Mouse (Mus musculus) liver, embryonic 13.5 days (tissue): Measurements from ENCODE around the gene Hist1h4f. TPM values are rescaled to one million over a fixed set of nuclear protein-coding genes. Genes with fewer than 3 reads are reported as not detected.
"Not testable (repeated sequence)": the region's sequence is repeated elsewhere in the genome, so short reads cannot be mapped to it uniquely, and the experiment has no call there.

ENCODE experiments used
- ATAC-seq: fragments of 200-750 bp; cut with Nextera tagmentation; 2 replicates; pipeline ENCODE4 v1.8.0; 2017; ENCODE audit warnings: low read depth, mild to moderate bottlenecking, moderate number of reproducible peaks, moderate library complexity
- DNase-seq: peaks from one replicate; pipeline ENCODE4 v3.0.0; 2022
- H3K27ac ChIP-seq: fragments of 300-500 bp; sonication (generic); 2 replicates; pipeline ENCODE4 v1.5.1; 2015; ENCODE audit warnings: moderate library complexity, mild to moderate bottlenecking, inconsistent platforms
- H3K27me3 ChIP-seq: fragments of 300-500 bp; sonication (generic); 2 replicates; pipeline ENCODE4 v1.6.1; 2015; ENCODE audit warnings: mild to moderate bottlenecking, inconsistent platforms
- H3K36me3 ChIP-seq: fragments of 300-500 bp; sonication (generic); 2 replicates; pipeline ENCODE4 v1.6.1; 2015; ENCODE audit warnings: mild to moderate bottlenecking, inconsistent platforms
- H3K4me1 ChIP-seq: fragments of 300-500 bp; sonication (generic); replicated peaks from 2 replicates; pipeline ENCODE4 v1.6.1; 2015; ENCODE audit warnings: inconsistent platforms
- H3K4me2 ChIP-seq: fragments of 300-500 bp; sonication (generic); 2 replicates; pipeline ENCODE4 v1.6.1; 2015; ENCODE audit warnings: inconsistent platforms, mild to moderate bottlenecking, moderate library complexity
- H3K4me3 ChIP-seq: fragments of 300-500 bp; sonication (generic); replicated peaks from 2 replicates; pipeline ENCODE4 v1.5.1; 2015; ENCODE audit warnings: mild to moderate bottlenecking, inconsistent platforms
- H3K9ac ChIP-seq: fragments of 300-500 bp; sonication (generic); 2 replicates; pipeline ENCODE4 v1.6.1; 2015; ENCODE audit warnings: mild to moderate bottlenecking, inconsistent platforms
- H3K9me3 ChIP-seq: fragments of 300-500 bp; sonication (generic); replicated peaks from 2 replicates; pipeline ENCODE4 v1.6.1; 2016; ENCODE audit warnings: inconsistent platforms
- WGBS: fragments of 180-500 bp; shearing (Covaris S2); methylation state at CpG from one replicate; pipeline ENCODE4 v1.1.7; 2015; ENCODE audit not compliant: insufficient replicate concordance; 5-methylcytosine and 5-hydroxymethylcytosine counted together
- polyA plus RNA-seq: library from polyadenylated mRNA; unstranded; fragments of >200 nt; fragmentation: Nextera tagmentation; extraction: Ambion mirVana; gene quantifications from 2 replicates; pipeline ENCODE4 v1.2.1, GENCODE M21; 2015

Gene Hist1h4f
- polyA plus RNA-seq, 1 experiment from 2014 or later: 4.2 TPM

DNA sequence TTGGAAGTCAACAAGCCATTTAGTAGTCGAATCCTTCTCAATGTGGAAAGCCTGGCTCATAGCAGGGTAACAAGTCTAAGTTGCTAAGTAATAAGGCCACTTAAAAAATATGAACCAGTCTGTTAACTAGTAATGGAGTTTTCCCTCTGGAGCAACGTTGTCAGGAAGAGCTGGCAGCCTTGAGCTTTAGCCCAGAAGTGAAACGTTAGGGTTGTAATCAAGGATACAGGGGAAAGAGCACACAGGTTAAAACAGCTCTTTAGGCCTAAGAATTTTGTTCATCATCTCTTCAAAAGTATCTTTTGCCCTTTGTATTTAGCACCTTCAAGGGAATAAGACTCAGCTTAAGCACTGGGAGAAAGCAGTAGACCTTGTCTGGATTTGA, 695 bp downstream of the Hist1h4f start:
- H3K4me1 ChIP-seq: peaks cover 57% of the 10 kb centered on the region
- ATAC-seq (peak; percentile 0), DNase-seq (no peak)
- no peaks in the 10 kb centered on the region for H3K27me3 ChIP-seq
- peak overlapping the region; percentile 98 for H3K27ac ChIP-seq
- H3K9ac ChIP-seq: peak overlapping the region; percentile 81
- H3K9me3 ChIP-seq: no peaks in the 10 kb centered on the region
- under 1% methylated on average over 3 of the region's 3 CpGs for WGBS
- H3K4me3 ChIP-seq: peak overlapping the region; percentile 58
- H3K4me2 ChIP-seq: peak overlapping the region; percentile 71
- no peaks in the 10 kb centered on the region for H3K36me3 ChIP-seq

DNA sequence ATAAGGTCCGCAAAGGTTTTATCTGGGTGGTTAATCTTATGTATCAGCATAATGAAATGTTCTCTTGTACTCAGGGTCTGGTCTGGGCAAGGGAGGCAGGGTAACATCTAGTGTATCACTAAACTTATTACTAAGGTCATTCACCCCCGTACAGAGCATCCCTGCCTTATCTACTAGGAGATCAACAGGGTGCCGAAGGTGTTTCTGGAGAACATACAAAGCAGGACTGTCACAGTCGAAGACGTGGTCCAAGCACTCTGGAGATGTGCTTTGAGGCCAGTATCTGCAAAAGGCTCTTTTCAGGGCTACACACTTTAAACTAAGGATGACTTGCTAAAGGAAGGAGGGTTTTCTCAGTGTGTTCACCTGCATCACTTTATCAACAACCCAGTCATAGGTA, 4.8 kb downstream of the Hist1h4f start:
- Histone ChIP-seq H3K27ac (peak overlapping the region; percentile 89), H3K9ac (peak overlapping the region; percentile 48; the same call in 1 of the 2 replicates)

DNA sequence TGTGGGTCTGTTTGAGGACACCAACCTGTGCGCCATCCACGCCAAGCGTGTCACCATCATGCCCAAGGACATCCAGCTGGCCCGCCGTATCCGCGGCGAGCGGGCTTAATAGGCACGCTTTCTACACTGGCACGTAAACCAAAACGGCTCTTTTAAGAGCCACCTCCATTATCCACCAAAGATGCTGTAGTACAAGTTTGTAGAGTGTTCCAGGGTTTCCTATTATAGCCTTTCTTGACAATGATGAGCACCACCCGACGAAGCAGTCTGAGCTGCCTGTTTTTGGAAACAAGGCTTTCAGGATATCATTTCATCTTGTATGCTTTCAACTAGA, 6.7 kb downstream of the Hist1h4f start:
- H3K4me2 ChIP-seq: peak overlapping the region; percentile 72
- H3K4me1 ChIP-seq: peaks cover 34% of the 10 kb centered on the region
- ATAC-seq: peak; percentile 8
- H3K4me3 ChIP-seq: peak overlapping the region; percentile 56
- not testable (repeated sequence) for H3K9me3 ChIP-seq, H3K27me3 ChIP-seq, H3K36me3 ChIP-seq, DNase-seq
- peak overlapping the region; percentile 97 for H3K27ac ChIP-seq
- peak overlapping the region; percentile 75 for H3K9ac ChIP-seq
- whole genome bisulfite sequencing: 0% methylated on average over 13 of the region's 14 CpGs

More for the DNA sequence above, 4.8 kb downstream of the Hist1h4f start:
- Histone ChIP-seq H3K4me2 (peak overlapping the region; percentile 35; the same call in 1 of the 2 replicates), H3K36me3 (no peaks in the 10 kb centered on the region), H3K4me1 (peaks cover 33% of the 10 kb centered on the region), H3K27me3 (no peaks in the 10 kb centered on the region), H3K9me3 (no peaks in the 10 kb centered on the region), H3K4me3 (no peak overlapping the region)
- ATAC-seq (no peak), DNase-seq (no peak)
- 65% methylated on average over 5 of the region's 5 CpGs for WGBS

DNA sequence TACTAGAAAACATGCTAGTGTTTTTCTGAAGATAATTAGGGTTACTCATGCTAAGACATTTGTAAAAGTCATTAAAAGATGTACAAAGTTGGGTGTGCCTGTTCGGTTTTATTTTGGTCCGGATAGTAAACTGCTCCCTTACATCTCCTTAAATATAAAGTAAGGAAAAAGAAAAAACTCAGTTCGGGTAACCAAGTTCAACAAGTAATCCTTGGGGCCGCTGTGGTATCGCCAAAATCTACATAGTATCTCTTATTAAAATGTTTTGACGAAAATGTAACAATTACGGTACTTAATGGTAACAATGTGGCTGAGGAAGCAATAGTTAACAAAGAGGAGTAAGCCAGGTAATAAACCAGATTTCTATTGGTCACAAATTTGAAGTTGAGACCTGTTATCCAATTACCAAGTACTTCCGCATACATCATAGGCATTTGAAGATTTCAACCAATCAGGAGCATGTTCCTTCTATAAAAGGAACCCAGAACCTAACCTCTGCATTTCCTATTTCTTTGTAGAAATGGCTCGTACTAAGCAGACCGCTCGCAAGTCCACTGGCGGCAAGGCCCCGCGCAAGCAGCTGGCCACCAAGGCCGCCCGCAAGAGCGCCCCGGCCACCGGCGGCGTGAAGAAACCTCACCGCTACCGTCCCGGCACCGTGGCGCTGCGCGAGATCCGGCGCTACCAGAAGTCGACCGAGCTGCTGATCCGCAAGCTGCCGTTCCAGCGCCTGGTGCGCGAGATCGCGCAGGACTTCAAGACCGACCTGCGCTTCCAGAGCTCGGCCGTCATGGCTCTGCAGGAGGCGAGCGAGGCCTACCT, 7.3 kb downstream of the Hist1h4f start, which contains the start of gene Hist1h3f:
Gene Hist1h3f, plus strand, starts transcription at position 88 of the 822 bp plus-strand sequence.
- peak within 1 kb of the TSS; percentile 67 for H3K4me3 ChIP-seq
- DNase-seq: peak; percentile 86
- H3K36me3 ChIP-seq: no peaks in the 10 kb centered on the region
- H3K9me3 ChIP-seq: no peaks in the 10 kb centered on the region
- peak within 1 kb of the TSS; percentile 73 for H3K4me2 ChIP-seq
- peak within 1 kb of the TSS; percentile 98 for H3K27ac ChIP-seq
- ATAC-seq: peak; percentile 75
- H3K27me3 ChIP-seq: no peaks in the 10 kb centered on the region
- under 1% methylated on average over 28 of the region's 45 CpGs for WGBS
- H3K9ac ChIP-seq: peak within 1 kb of the TSS; percentile 90
- peaks cover 29% of the 10 kb centered on the region for H3K4me1 ChIP-seq

DNA sequence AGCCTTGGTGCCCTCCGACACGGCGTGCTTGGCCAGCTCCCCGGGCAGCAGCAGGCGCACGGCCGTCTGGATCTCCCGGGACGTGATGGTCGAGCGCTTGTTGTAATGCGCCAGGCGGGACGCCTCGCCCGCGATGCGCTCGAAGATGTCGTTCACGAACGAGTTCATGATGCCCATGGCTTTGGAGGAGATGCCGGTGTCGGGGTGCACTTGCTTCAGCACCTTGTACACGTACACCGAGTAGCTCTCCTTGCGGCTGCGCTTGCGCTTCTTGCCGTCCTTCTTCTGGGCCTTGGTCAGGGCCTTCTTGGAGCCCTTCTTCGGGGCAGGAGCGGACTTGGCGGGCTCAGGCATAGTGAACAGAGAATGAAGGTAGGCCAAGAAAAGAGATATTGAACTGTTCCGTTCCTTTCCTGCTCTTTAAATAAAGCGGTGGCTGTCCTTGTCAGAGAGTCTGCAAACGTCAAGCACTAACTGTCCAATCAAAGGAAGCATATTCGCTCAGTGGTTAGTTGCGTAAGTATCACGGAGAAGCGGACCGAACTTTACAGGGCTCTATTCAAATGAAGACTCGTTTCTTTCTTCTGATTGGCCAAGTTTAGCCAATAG, 8.3 kb downstream of the Hist1h4f start, which contains the start of gene Hist1h2bh:
Gene Hist1h2bh, minus strand, starts transcription at position 394 of the 609 bp plus-strand sequence.
- H3K9me3 ChIP-seq, H3K27me3 ChIP-seq, H3K36me3 ChIP-seq: not testable (repeated sequence)
- DNase-seq (peak; percentile 89), ATAC-seq (peak; percentile 87)
- H3K4me1 ChIP-seq: peaks cover 33% of the 10 kb centered on the region
- H3K27ac ChIP-seq: peak within 1 kb of the TSS; percentile 98
- under 1% methylated on average over 30 of the region's 42 CpGs for WGBS
- H3K4me3 ChIP-seq: peak within 1 kb of the TSS; percentile 67
- H3K9ac ChIP-seq: peak within 1 kb of the TSS; percentile 90
- peak within 1 kb of the TSS; percentile 73 for H3K4me2 ChIP-seq

DNA sequence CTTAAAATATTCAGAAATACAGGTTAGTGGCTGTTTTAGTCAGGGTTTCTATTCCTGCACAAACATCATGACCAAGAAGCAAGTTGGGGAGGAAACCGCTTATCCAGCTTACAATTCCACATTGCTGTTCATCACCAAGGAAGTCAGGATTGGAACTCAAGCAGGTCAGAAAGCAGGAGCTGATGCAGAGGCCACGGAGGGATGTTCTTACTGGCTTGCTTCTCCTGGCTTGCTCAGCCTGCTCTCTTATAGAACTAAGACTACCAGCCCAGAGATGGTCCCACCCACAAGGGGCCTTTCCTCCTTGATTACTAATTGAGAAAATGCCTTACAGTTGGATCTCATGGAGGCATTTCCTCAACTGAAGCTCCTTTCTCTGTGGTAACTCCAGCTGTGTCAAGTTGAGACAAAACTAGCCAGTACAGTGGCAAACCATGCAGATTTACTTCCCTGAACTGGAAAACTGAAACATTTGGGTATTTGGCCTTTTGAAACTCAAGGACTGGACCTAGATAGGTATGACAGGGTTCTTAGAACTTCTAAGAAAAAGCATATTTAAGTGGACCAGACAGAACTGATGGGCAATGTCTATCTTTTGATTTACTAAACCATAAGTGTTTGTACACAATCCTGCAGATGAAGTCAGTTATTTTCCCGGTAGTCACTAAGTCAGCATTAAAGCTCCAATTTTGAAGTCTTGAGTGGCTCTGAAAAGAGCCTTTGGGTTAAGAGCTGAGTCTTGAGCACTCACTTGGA, 9.0 kb downstream of the Hist1h4f start:
- H3K27ac ChIP-seq: peak overlapping the region; percentile 98
- WGBS: 7% methylated on average over 3 of the region's 3 CpGs
- H3K9ac ChIP-seq: peak overlapping the region; percentile 90
- DNase-seq, ATAC-seq, H3K27me3 ChIP-seq, H3K9me3 ChIP-seq, H3K36me3 ChIP-seq: not testable (repeated sequence)
- peaks cover 40% of the 10 kb centered on the region for H3K4me1 ChIP-seq
- peak overlapping the region; percentile 67 for H3K4me3 ChIP-seq
- H3K4me2 ChIP-seq: peak overlapping the region; percentile 73

GRCm38 (mm10) chr13:23541497-23541896, 10.0 kb downstream of the Hist1h4f start:
- WGBS: 62% methylated on average over 3 of the region's 3 CpGs
- H3K27me3 ChIP-seq: no peaks in the 10 kb centered on the region
- H3K4me2 ChIP-seq: peak overlapping the region; percentile 73
- peak overlapping the region; percentile 67 for H3K4me3 ChIP-seq
- no peaks in the 10 kb centered on the region for H3K36me3 ChIP-seq
- peak overlapping the region; percentile 98 for H3K27ac ChIP-seq
- peak overlapping the region; percentile 90 for H3K9ac ChIP-seq
- DNase-seq (no peak), ATAC-seq (no peak)
- H3K9me3 ChIP-seq: no peaks in the 10 kb centered on the region
- H3K4me1 ChIP-seq: peaks cover 45% of the 10 kb centered on the region

GRCm38 (mm10) chr13:23539821-23540220, 11.6 kb downstream of the Hist1h4f start:
- peak overlapping the region; percentile 62 for H3K9ac ChIP-seq
- 68% methylated on average over 1 of the region's 1 CpGs for WGBS
- ATAC-seq: not testable (repeated sequence)

GRCm38 (mm10) chr13:23538249-23538648, 13.2 kb downstream of the Hist1h4f start:
- DNase-seq (no peak), ATAC-seq (no peak)
- Histone ChIP-seq H3K9ac (peak overlapping the region; percentile 84), H3K4me1 (peaks cover 40% of the 10 kb centered on the region), H3K27me3 (no peaks in the 10 kb centered on the region), H3K36me3 (no peaks in the 10 kb centered on the region), H3K9me3 (no peaks in the 10 kb centered on the region), H3K27ac (peak overlapping the region; percentile 98), H3K4me2 (peak overlapping the region; percentile 65), H3K4me3 (peak overlapping the region; percentile 63)
- 81% methylated on average over 5 of the region's 5 CpGs for WGBS

More at GRCm38 (mm10) chr13:23539821-23540220, 11.6 kb downstream of the Hist1h4f start:
- H3K4me2 ChIP-seq, H3K4me3 ChIP-seq, H3K36me3 ChIP-seq, H3K27me3 ChIP-seq, H3K9me3 ChIP-seq, DNase-seq: not testable (repeated sequence)
- Histone ChIP-seq H3K4me1 (peaks cover 40% of the 10 kb centered on the region), H3K27ac (peak overlapping the region; percentile 98)

- 62% methylated on average over 3 of the region's 3 CpGs for WGBS
- Histone ChIP-seq H3K4me3 (peak overlapping the region; percentile 63), H3K36me3 (no peaks in the 10 kb centered on the region), H3K4me2 (peak overlapping the region; percentile 65), H3K27me3 (no peaks in the 10 kb centered on the region), H3K9ac (peak overlapping the region; percentile 84), H3K4me1 (peaks cover 51% of the 10 kb centered on the region), H3K27ac (peak overlapping the region; percentile 98), H3K9me3 (no peaks in the 10 kb centered on the region)
- DNase-seq (no peak), ATAC-seq (no peak)
Measured at GRCm38 (mm10) chr13:23537006-23537710, 14.3 kb downstream of the Hist1h4f start.
